Mouse (Mus musculus): ENCODE data around the gene Poc5. TPM values are rescaled to one million over a fixed set of nuclear protein-coding genes. Genes with fewer than 3 reads are reported as not detected.

The Poc5 gene
- 28.5 and 31.5 TPM in 2 replicates for polyA plus RNA-seq (2014; fragmentation: Nextera tagmentation; extraction: Ambion mirVana)

- H3K4me3 ChIP-seq (ENCODE audit: low read depth, low read length) = peak within 1 kb of the TSS; percentile 59
- DNase-seq (ENCODE audit: low spot score, missing footprints) (peak; percentile 100), ATAC-seq (ENCODE audit: low FRiP score) (peak; percentile 100)
- H3K36me3 ChIP-seq (ENCODE audit: control insufficient read depth, insufficient read depth, low read length) = no peaks in the 10 kb centered on the region; the same call in 1 of the 2 replicates
- WGBS = under 1% methylated on average over 44 of the region's 44 CpGs
- peaks cover 8% of the 10 kb centered on the region for H3K4me1 ChIP-seq (ENCODE audit: control insufficient read depth, insufficient read depth, low read length)
- H3K27me3 ChIP-seq (ENCODE audit: control insufficient read depth, insufficient read depth, low read length) = no peaks in the 10 kb centered on the region
- no peak within 1 kb of the TSS; the same call in 1 of the 2 replicates for H3K27ac ChIP-seq (ENCODE audit: low read depth, low read length)
- no peaks in the 10 kb centered on the region for H3K9me3 ChIP-seq (ENCODE audit: control insufficient read depth, low read length)
- H3K4me2 ChIP-seq = peak within 1 kb of the TSS; percentile 66
- H3K9ac ChIP-seq (ENCODE audit: low read length) = peak within 1 kb of the TSS; percentile 68
These were observed at the start of gene Poc5 for GRCm38 (mm10) chr13:96388042-96388888. Gene Poc5 (plus strand): TSS chr13:96388294.

DNA sequence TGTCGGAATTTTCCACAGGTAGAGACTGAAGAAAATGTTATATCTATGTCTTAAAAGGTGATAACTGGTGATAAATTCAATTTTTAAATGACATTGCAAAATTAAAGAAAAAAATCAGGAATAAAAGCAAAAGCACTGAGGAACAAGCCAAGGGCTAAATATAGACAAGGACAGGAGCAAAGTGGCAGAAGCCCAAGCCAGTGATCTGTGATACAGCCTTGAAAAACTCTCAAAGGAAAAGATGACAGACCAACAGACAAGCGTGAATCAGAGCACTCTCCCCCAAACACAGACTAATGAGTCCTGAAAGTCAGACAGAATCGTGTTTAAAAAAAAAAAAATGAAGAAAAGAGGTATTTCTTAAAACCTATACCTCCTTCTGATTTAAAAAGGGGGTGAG lies 46.6 kb upstream of the Poc5 start:
- Histone ChIP-seq H3K4me3 (ENCODE audit: low read depth, low read length) (no peak overlapping the region), H3K4me1 (ENCODE audit: control insufficient read depth, insufficient read depth, low read length) (no peaks in the 10 kb centered on the region), H3K9ac (ENCODE audit: low read length) (no peak overlapping the region), H3K27ac (ENCODE audit: low read depth, low read length) (no peak overlapping the region), H3K4me2 (no peak overlapping the region), H3K27me3 (ENCODE audit: control insufficient read depth, insufficient read depth, low read length) (no peaks in the 10 kb centered on the region), H3K9me3 (ENCODE audit: control insufficient read depth, low read length) (no peaks in the 10 kb centered on the region), H3K36me3 (ENCODE audit: control insufficient read depth, insufficient read depth, low read length) (no peaks in the 10 kb centered on the region)
- DNase-seq (ENCODE audit: low spot score, missing footprints) (no peak), ATAC-seq (ENCODE audit: low FRiP score) (no peak)
- WGBS = 79% methylated on average over 3 of the region's 3 CpGs

DNA sequence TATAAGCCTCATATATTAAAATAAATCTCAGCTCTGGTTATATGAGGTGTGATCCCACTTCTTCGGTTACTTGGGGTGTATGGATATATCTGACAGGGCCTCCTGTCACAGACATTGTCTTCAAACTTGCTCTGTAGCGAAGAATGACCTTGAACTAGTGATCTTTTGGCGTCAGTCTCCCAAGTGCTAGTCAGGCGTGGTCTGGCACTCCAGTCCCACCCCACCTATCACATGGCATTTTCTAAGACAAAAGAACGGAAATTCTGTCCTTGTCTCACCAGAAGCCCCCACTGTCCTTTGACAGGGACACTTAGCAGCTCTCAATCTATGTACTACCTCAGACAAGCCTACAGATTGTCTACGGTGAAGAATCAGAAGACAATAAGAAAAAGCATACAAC lies 43.3 kb upstream of the Poc5 start:
- H3K27me3 ChIP-seq (ENCODE audit: control insufficient read depth, insufficient read depth, low read length) = no peaks in the 10 kb centered on the region
- 90% methylated on average over 6 of the region's 6 CpGs for WGBS
- H3K4me3 ChIP-seq (ENCODE audit: low read depth, low read length) = no peak overlapping the region
- H3K9me3 ChIP-seq (ENCODE audit: control insufficient read depth, low read length) = no peaks in the 10 kb centered on the region
- H3K36me3 ChIP-seq (ENCODE audit: control insufficient read depth, insufficient read depth, low read length) = no peaks in the 10 kb centered on the region
- H3K27ac ChIP-seq (ENCODE audit: low read depth, low read length) = no peak overlapping the region
- H3K9ac ChIP-seq (ENCODE audit: low read length) = no peak overlapping the region
- no peaks in the 10 kb centered on the region for H3K4me1 ChIP-seq (ENCODE audit: control insufficient read depth, insufficient read depth, low read length)
- H3K4me2 ChIP-seq = no peak overlapping the region
- no peak for ATAC-seq (ENCODE audit: low FRiP score)
- no peak for DNase-seq (ENCODE audit: low spot score, missing footprints)

- Histone ChIP-seq H3K4me1 (ENCODE audit: control insufficient read depth, insufficient read depth, low read length) (no peaks in the 10 kb centered on the region), H3K36me3 (ENCODE audit: control insufficient read depth, insufficient read depth, low read length) (no peaks in the 10 kb centered on the region), H3K9me3 (ENCODE audit: control insufficient read depth, low read length) (no peaks in the 10 kb centered on the region), H3K4me3 (ENCODE audit: low read depth, low read length) (no peak overlapping the region), H3K9ac (ENCODE audit: low read length) (no peak overlapping the region), H3K27me3 (ENCODE audit: control insufficient read depth, insufficient read depth, low read length) (no peaks in the 10 kb centered on the region), H3K4me2 (no peak overlapping the region), H3K27ac (ENCODE audit: low read depth, low read length) (no peak overlapping the region)
- no peak for ATAC-seq (ENCODE audit: low FRiP score)
- no peak for DNase-seq (ENCODE audit: low spot score, missing footprints)
- 42% methylated on average over 3 of the region's 3 CpGs for WGBS
These were observed 41.5 kb upstream of the Poc5 start for GRCm38 (mm10) chr13:96346581-96346980.

DNA sequence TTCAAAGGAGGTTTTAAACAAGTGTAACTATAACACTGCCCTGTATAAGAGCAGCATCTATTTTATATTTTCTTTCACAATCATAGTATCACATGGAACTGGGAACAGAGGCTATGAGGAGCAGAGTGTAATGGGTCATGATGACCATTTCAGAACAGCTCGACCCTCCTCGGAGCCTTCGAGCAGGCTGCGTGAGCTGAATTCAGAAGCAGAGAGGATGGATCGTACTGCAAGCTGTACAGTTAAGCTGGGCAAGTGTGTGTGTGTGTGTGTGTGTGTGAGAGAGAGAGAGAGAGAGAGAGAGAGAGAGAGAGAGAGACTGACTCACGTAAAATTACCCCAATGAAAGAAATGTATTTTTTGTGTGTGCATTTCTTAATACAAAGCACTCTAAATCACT lies 37.9 kb upstream of the Poc5 start:
- Histone ChIP-seq H3K27me3 (ENCODE audit: control insufficient read depth, insufficient read depth, low read length) (no peaks in the 10 kb centered on the region), H3K9ac (ENCODE audit: low read length) (no peak overlapping the region), H3K4me1 (ENCODE audit: control insufficient read depth, insufficient read depth, low read length) (no peaks in the 10 kb centered on the region; the same call in 1 of the 2 replicates), H3K27ac (ENCODE audit: low read depth, low read length) (no peak overlapping the region), H3K36me3 (ENCODE audit: control insufficient read depth, insufficient read depth, low read length) (no peaks in the 10 kb centered on the region), H3K9me3 (ENCODE audit: control insufficient read depth, low read length) (no peaks in the 10 kb centered on the region), H3K4me3 (ENCODE audit: low read depth, low read length) (no peak overlapping the region), H3K4me2 (no peak overlapping the region)
- no peak for DNase-seq (ENCODE audit: low spot score, missing footprints)
- ATAC-seq (ENCODE audit: low FRiP score) = no peak
- 91% methylated on average over 6 of the region's 6 CpGs for WGBS

GRCm38 (mm10) chr13:96351264-96351663 lies 36.8 kb upstream of the Poc5 start:
- H3K27me3 ChIP-seq (ENCODE audit: control insufficient read depth, insufficient read depth, low read length) = no peaks in the 10 kb centered on the region
- H3K4me3 ChIP-seq (ENCODE audit: low read depth, low read length) = no peak overlapping the region
- no peak overlapping the region for H3K27ac ChIP-seq (ENCODE audit: low read depth, low read length)
- H3K4me1 ChIP-seq (ENCODE audit: control insufficient read depth, insufficient read depth, low read length) = no peaks in the 10 kb centered on the region; the same call in 1 of the 2 replicates
- no peaks in the 10 kb centered on the region for H3K36me3 ChIP-seq (ENCODE audit: control insufficient read depth, insufficient read depth, low read length)
- H3K9me3 ChIP-seq (ENCODE audit: control insufficient read depth, low read length) = no peaks in the 10 kb centered on the region
- no peak for ATAC-seq (ENCODE audit: low FRiP score)
- H3K9ac ChIP-seq (ENCODE audit: low read length) = no peak overlapping the region
- H3K4me2 ChIP-seq = no peak overlapping the region
- 84% methylated on average over 12 of the region's 12 CpGs for WGBS
- DNase-seq (ENCODE audit: low spot score, missing footprints) = no peak

GRCm38 (mm10) chr13:96375519-96375918 lies 12.6 kb upstream of the Poc5 start:
- H3K9ac ChIP-seq (ENCODE audit: low read length) = no peak overlapping the region
- H3K36me3 ChIP-seq (ENCODE audit: control insufficient read depth, insufficient read depth, low read length) = no peaks in the 10 kb centered on the region
- ATAC-seq (ENCODE audit: low FRiP score) (no peak), DNase-seq (ENCODE audit: low spot score, missing footprints) (no peak)
- no peaks in the 10 kb centered on the region for H3K4me1 ChIP-seq (ENCODE audit: control insufficient read depth, insufficient read depth, low read length)
- H3K4me3 ChIP-seq (ENCODE audit: low read depth, low read length) = no peak overlapping the region
- no peaks in the 10 kb centered on the region for H3K9me3 ChIP-seq (ENCODE audit: control insufficient read depth, low read length)
- H3K27me3 ChIP-seq (ENCODE audit: control insufficient read depth, insufficient read depth, low read length) = no peaks in the 10 kb centered on the region
- 11% methylated on average over 2 of the region's 2 CpGs for WGBS
- no peak overlapping the region for H3K4me2 ChIP-seq
- H3K27ac ChIP-seq (ENCODE audit: low read depth, low read length) = no peak overlapping the region

GRCm38 (mm10) chr13:96376871-96377270 lies 11.2 kb upstream of the Poc5 start:
- Histone ChIP-seq H3K36me3 (ENCODE audit: control insufficient read depth, insufficient read depth, low read length) (no peaks in the 10 kb centered on the region), H3K4me3 (ENCODE audit: low read depth, low read length) (no peak overlapping the region), H3K27ac (ENCODE audit: low read depth, low read length) (no peak overlapping the region), H3K4me1 (ENCODE audit: control insufficient read depth, insufficient read depth, low read length) (no peaks in the 10 kb centered on the region), H3K4me2 (no peak overlapping the region), H3K9ac (ENCODE audit: low read length) (no peak overlapping the region), H3K9me3 (ENCODE audit: control insufficient read depth, low read length) (no peaks in the 10 kb centered on the region), H3K27me3 (ENCODE audit: control insufficient read depth, insufficient read depth, low read length) (no peaks in the 10 kb centered on the region)
- ATAC-seq (ENCODE audit: low FRiP score) (no peak), DNase-seq (ENCODE audit: low spot score, missing footprints) (no peak)
- WGBS = 96% methylated on average over 18 of the region's 18 CpGs

- no peak for ATAC-seq (ENCODE audit: low FRiP score)
- H3K4me1 ChIP-seq (ENCODE audit: control insufficient read depth, insufficient read depth, low read length) = no peaks in the 10 kb centered on the region
- no peak overlapping the region for H3K4me3 ChIP-seq (ENCODE audit: low read depth, low read length)
- H3K27ac ChIP-seq (ENCODE audit: low read depth, low read length) = no peak overlapping the region
- WGBS = 86% methylated on average over 4 of the region's 4 CpGs
- no peak overlapping the region for H3K4me2 ChIP-seq
- no peaks in the 10 kb centered on the region for H3K27me3 ChIP-seq (ENCODE audit: control insufficient read depth, insufficient read depth, low read length)
- no peaks in the 10 kb centered on the region for H3K36me3 ChIP-seq (ENCODE audit: control insufficient read depth, insufficient read depth, low read length)
- no peak for DNase-seq (ENCODE audit: low spot score, missing footprints)
- H3K9me3 ChIP-seq (ENCODE audit: control insufficient read depth, low read length) = no peaks in the 10 kb centered on the region
- H3K9ac ChIP-seq (ENCODE audit: low read length) = no peak overlapping the region
These were observed 10.2 kb upstream of the Poc5 start for GRCm38 (mm10) chr13:96377883-96378282.

Data from midbrain, embryonic 11.5 days (tissue).